Mouse (Mus musculus): ENCODE results near the gene Rab14. TPM values are rescaled to one million over a fixed set of nuclear protein-coding genes. Genes with fewer than 3 reads are reported as not detected.
A peak's percentile ranks its signal among the peaks of the same experiment; 100 is the strongest.

Gene Rab14
- polyA plus RNA-seq, 1 experiment = 102 TPM

GRCm38 (mm10) chr2:35208054-35208453 lies 7.1 kb upstream of the Rab14 start:
- Histone ChIP-seq H3K36me3 (ENCODE audit: control insufficient read depth, insufficient read depth) (no peaks in the 10 kb centered on the region), H3ac (ENCODE audit: control insufficient read depth, insufficient read length) (no peak overlapping the region), H3K4me3 (no peak overlapping the region), H3K4me2 (ENCODE audit: low read depth) (no peak overlapping the region), H3K27me3 (ENCODE audit: control insufficient read depth, insufficient read depth, insufficient read length) (no peaks in the 10 kb centered on the region), H3K79me2 (ENCODE audit: control insufficient read depth, insufficient read depth) (no peaks in the 10 kb centered on the region)
- TF ChIP-seq MYOD1 (IDR thresholded peaks at IDR 0.05; ENCODE audit: control insufficient read depth in 1 of 3, insufficient read length in 2 of 3, low read depth in 2 of 3) (no peak), TCF12 (IDR thresholded peaks at IDR 0.05; ENCODE audit: insufficient read depth, poor library complexity, severe bottlenecking) (no peak), CEBPB (IDR thresholded peaks at IDR 0.05; ENCODE audit: insufficient read depth, poor library complexity, severe bottlenecking) (no peak), POLR2AphosphoS2 (IDR thresholded peaks at IDR 0.05; ENCODE audit: insufficient read length, low read depth) (no peak), POLR2A (IDR thresholded peaks at IDR 0.05; ENCODE audit: insufficient read length, low read depth) (no peak), TCF3 (IDR thresholded peaks at IDR 0.05; ENCODE audit: insufficient read length, low read depth) (no peak), USF1 (IDR thresholded peaks at IDR 0.05; ENCODE audit: low read depth) (no peak), MAX (IDR thresholded peaks at IDR 0.05; ENCODE audit: low read depth) (no peak), MYOG (IDR thresholded peaks at IDR 0.05; ENCODE audit: control insufficient read depth in 1 of 3, insufficient read depth in 1 of 3, insufficient read length in 2 of 3, low read depth in 2 of 3) (no peak), SRF (IDR thresholded peaks at IDR 0.05; ENCODE audit: control insufficient read depth, insufficient read length, low read depth) (no peak), REST (IDR thresholded peaks at IDR 0.05; ENCODE audit: insufficient read depth, insufficient read length) (no peak), E2F4 (IDR thresholded peaks at IDR 0.05; ENCODE audit: insufficient read depth) (no peak)

DNA sequence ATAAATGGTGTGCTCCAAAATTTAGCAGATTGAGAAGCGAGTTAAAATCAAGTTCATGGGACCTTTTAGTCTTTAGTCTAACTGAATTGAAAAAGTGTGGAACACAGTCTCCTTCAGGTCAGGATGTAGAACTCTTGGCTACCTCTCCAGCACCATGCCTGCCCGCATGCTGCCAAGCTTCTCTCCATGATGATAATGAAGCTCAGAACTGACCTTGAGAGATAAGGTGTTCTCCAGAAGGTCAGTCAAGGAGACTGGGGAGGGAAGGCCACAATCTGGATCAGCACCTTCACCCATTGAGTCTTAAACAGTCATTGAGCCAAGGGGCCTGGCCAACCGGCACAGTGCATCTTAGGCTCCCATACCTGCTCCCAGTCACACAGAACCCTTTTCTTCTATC lies 5.8 kb upstream of the Rab14 start:
- H3ac ChIP-seq (ENCODE audit: control insufficient read depth, insufficient read length) = no peak overlapping the region
- no peak for TF ChIP-seq MYOG (IDR thresholded peaks at IDR 0.05; ENCODE audit: control insufficient read depth in 1 of 3, insufficient read depth in 1 of 3, insufficient read length in 2 of 3, low read depth in 2 of 3)
- no peak for TF ChIP-seq MAX (IDR thresholded peaks at IDR 0.05; ENCODE audit: low read depth)
- TF ChIP-seq SRF (IDR thresholded peaks at IDR 0.05; ENCODE audit: control insufficient read depth, insufficient read length, low read depth) = no peak
- no peak for TF ChIP-seq MYOD1 (IDR thresholded peaks at IDR 0.05; ENCODE audit: control insufficient read depth in 1 of 3, insufficient read length in 2 of 3, low read depth in 2 of 3)
- no peak overlapping the region for H3K4me2 ChIP-seq (ENCODE audit: low read depth)
- no peaks in the 10 kb centered on the region for H3K36me3 ChIP-seq (ENCODE audit: control insufficient read depth, insufficient read depth)
- H3K4me3 ChIP-seq = no peak overlapping the region
- H3K79me2 ChIP-seq (ENCODE audit: control insufficient read depth, insufficient read depth) = no peaks in the 10 kb centered on the region
- no peaks in the 10 kb centered on the region for H3K27me3 ChIP-seq (ENCODE audit: control insufficient read depth, insufficient read depth, insufficient read length)

DNA sequence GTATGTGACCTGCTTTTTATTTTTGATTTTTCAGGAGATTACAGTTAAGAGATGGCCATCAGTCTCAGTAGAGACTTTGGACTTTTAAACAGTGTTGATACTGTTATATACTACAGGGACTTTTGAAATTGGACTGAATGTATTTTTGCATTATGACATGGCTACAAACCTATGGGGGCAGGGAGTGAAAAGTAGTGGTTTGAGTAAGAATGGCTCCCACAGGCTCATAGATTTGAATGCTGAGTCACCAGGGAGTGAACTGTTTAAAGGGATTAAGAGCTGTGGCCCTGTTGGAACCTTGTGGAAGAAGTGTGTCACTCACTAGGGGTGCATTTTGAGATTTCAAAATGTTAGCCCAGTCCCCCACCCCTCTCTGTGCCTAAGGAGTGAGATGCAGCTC lies 2.8 kb upstream of the Rab14 start:
- Histone ChIP-seq H3K4me3 (no peak overlapping the region), H3K4me2 (ENCODE audit: low read depth) (peak overlapping the region; percentile 19), H3K36me3 (ENCODE audit: control insufficient read depth, insufficient read depth) (no peaks in the 10 kb centered on the region), H3K79me2 (ENCODE audit: control insufficient read depth, insufficient read depth) (peaks cover 19% of the 10 kb centered on the region), H3ac (ENCODE audit: control insufficient read depth, insufficient read length) (no peak overlapping the region), H3K27me3 (ENCODE audit: control insufficient read depth, insufficient read depth, insufficient read length) (no peaks in the 10 kb centered on the region)
- no peak for TF ChIP-seq TCF3 (IDR thresholded peaks at IDR 0.05; ENCODE audit: insufficient read length, low read depth)
- TF ChIP-seq TCF12 (IDR thresholded peaks at IDR 0.05; ENCODE audit: insufficient read depth, poor library complexity, severe bottlenecking) = no peak
- TF ChIP-seq POLR2AphosphoS2 (IDR thresholded peaks at IDR 0.05; ENCODE audit: insufficient read length, low read depth) = no peak
- TF ChIP-seq MYOD1 (IDR thresholded peaks at IDR 0.05; ENCODE audit: control insufficient read depth in 1 of 3, insufficient read length in 2 of 3, low read depth in 2 of 3) = no peak
- no peak for TF ChIP-seq CEBPB (IDR thresholded peaks at IDR 0.05; ENCODE audit: insufficient read depth, poor library complexity, severe bottlenecking)

- peaks cover 54% of the 10 kb centered on the region for H3K79me2 ChIP-seq (ENCODE audit: control insufficient read depth, insufficient read depth)
- H3K27me3 ChIP-seq (ENCODE audit: control insufficient read depth, insufficient read depth, insufficient read length) = no peaks in the 10 kb centered on the region
- peak overlapping the region; percentile 45 for H3K4me3 ChIP-seq
- H3ac ChIP-seq (ENCODE audit: control insufficient read depth, insufficient read length) = peak overlapping the region; percentile 89
- no peaks in the 10 kb centered on the region for H3K36me3 ChIP-seq (ENCODE audit: control insufficient read depth, insufficient read depth)
- peak overlapping the region; percentile 96 for H3K4me2 ChIP-seq (ENCODE audit: low read depth)
- no peak for TF ChIP-seq CEBPB (IDR thresholded peaks at IDR 0.05; ENCODE audit: insufficient read depth, poor library complexity, severe bottlenecking)
- TF ChIP-seq MYOD1 (IDR thresholded peaks at IDR 0.05; ENCODE audit: control insufficient read depth in 1 of 3, insufficient read length in 2 of 3, low read depth in 2 of 3) = no peak
- TF ChIP-seq TCF3 (IDR thresholded peaks at IDR 0.05; ENCODE audit: insufficient read length, low read depth) = no peak
- TF ChIP-seq TCF12 (IDR thresholded peaks at IDR 0.05; ENCODE audit: insufficient read depth, poor library complexity, severe bottlenecking) = no peak
- TF ChIP-seq MYOG (IDR thresholded peaks at IDR 0.05; ENCODE audit: control insufficient read depth in 1 of 3, insufficient read depth in 1 of 3, insufficient read length in 2 of 3, low read depth in 2 of 3) = peak in 1 of 3 experiments; percentile 5
- TF ChIP-seq POLR2A (IDR thresholded peaks at IDR 0.05; ENCODE audit: insufficient read length, low read depth) = no peak
- TF ChIP-seq POLR2AphosphoS2 (IDR thresholded peaks at IDR 0.05; ENCODE audit: insufficient read length, low read depth) = peak; percentile 34
- TF ChIP-seq MAX (IDR thresholded peaks at IDR 0.05; ENCODE audit: low read depth) = no peak
Measured at GRCm38 (mm10) chr2:35199971-35200897, 686 bp downstream of the Rab14 start.

- peak overlapping the region; percentile 89 for H3ac ChIP-seq (ENCODE audit: control insufficient read depth, insufficient read length)
- TF ChIP-seq MYOD1 (IDR thresholded peaks at IDR 0.05; ENCODE audit: control insufficient read depth in 1 of 3, insufficient read length in 2 of 3, low read depth in 2 of 3) (no peak), MAX (IDR thresholded peaks at IDR 0.05; ENCODE audit: low read depth) (no peak), TCF3 (IDR thresholded peaks at IDR 0.05; ENCODE audit: insufficient read length, low read depth) (no peak), USF1 (IDR thresholded peaks at IDR 0.05; ENCODE audit: low read depth) (no peak), TCF12 (IDR thresholded peaks at IDR 0.05; ENCODE audit: insufficient read depth, poor library complexity, severe bottlenecking) (no peak), MYOG (IDR thresholded peaks at IDR 0.05; ENCODE audit: control insufficient read depth in 1 of 3, insufficient read depth in 1 of 3, insufficient read length in 2 of 3, low read depth in 2 of 3) (no peak), CEBPB (IDR thresholded peaks at IDR 0.05; ENCODE audit: insufficient read depth, poor library complexity, severe bottlenecking) (no peak)
- no peaks in the 10 kb centered on the region for H3K36me3 ChIP-seq (ENCODE audit: control insufficient read depth, insufficient read depth)
Measured at GRCm38 (mm10) chr2:35199541-35199940, 1.4 kb downstream of the Rab14 start.

More at GRCm38 (mm10) chr2:35199541-35199940, 1.4 kb downstream of the Rab14 start:
- H3K79me2 ChIP-seq (ENCODE audit: control insufficient read depth, insufficient read depth) = peaks cover 61% of the 10 kb centered on the region
- no peaks in the 10 kb centered on the region for H3K27me3 ChIP-seq (ENCODE audit: control insufficient read depth, insufficient read depth, insufficient read length)
- peak overlapping the region; percentile 96 for H3K4me2 ChIP-seq (ENCODE audit: low read depth)
- H3K4me3 ChIP-seq = peak overlapping the region; percentile 45
